Mouse (Mus musculus): Measurements from ENCODE around the gene Lhpp.

DNA sequence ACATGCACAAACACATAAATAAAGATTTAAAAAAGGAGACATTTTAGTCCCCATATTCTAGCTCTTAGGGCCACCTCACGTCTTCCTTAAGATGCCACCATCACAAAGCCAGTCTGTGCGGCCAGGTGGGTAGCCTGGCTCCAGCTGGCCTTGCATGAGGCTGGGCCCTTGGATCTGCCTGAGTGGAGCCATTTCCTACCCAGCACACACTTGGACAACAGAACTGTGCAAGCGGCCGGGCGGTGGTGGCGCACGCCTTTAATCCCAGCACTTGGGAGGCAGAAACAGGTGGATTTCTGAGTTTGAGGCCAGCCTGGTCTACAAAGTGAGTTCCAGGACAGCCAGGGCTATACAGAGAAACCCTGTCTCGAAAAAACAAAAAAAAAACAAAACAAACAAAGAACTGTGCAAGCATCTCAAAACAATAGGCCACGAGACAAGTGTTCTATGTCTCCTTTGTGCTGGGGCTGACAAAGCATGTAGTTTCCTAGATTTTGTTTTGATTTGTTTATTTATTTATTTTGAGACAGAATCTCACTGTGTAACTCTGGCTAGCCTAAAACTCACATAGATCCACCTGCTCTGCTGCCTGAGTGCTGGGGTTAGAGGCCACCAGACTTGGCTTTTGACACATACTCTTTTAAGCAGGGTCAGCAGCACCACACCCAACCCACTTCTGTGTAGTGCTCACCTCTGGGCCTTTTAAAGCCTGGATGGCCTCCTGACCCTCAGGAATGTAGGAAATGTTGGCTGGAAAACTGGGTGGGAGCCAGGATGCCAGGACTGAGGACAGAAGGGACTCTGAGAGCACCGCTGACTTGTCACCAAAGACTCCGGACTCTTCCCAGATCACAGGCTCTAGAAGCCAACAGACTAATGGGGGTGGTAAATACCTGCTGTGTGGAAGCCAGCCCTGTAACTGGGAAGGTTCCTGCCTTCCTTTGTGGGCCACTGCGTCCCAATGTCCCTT is 112.2 kb downstream of the Lhpp start:
- no peak for TF ChIP-seq CTCF (IDR thresholded peaks at IDR 0.05; ENCODE audit: low read depth, low read length)
- no peak for TF ChIP-seq POLR2AphosphoS5 (IDR thresholded peaks at IDR 0.05; ENCODE audit: insufficient replicate concordance, low read depth, low read length)

Data from G1E (cell line).